Mouse (Mus musculus): ENCODE data around the gene Fkbp5.
"Not testable (repeated sequence)": the region's sequence is repeated elsewhere in the genome, so short reads cannot be mapped to it uniquely, and the experiment has no call there.

The Fkbp5 gene

DNA sequence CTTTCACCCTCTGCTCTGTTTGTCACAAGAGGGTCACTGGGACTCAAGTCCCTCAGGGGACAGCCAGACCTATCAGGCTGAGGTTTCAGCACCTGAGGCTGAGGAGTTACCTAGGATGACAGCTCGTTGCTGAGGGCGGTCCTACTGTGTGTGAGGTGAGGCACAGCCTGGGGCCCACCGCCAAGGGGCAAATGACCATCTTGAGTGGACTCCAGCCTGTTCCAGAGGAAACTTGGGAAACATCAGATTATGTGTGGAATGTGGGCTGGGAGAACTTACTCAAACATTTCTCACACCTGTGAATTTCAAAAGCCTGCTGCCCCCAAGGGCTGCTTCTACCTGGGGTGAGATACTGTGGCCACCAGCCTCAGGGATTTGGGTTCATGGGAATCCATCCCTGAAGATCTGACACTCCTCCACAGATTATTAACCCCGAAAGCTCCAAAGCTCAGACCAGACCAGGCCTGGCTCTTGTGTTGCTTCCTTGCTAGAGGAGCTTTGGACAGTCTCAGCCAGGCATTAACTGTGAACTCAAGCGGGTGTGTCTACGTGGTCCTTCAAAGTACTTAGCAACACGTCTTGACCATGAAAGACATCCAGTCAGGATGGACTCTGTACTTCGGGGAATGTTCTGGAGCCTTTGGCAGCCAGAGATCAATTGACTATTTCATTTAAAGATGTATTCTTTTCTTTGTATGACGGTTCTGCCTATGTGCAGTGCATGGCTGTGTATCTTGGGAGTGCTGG lies 156.6 kb downstream of the Fkbp5 start:
- H3K27me3 ChIP-seq (ENCODE audit: control insufficient read depth, insufficient read depth, low read length, poor library complexity, severe bottlenecking), result no peaks in the 10 kb centered on the region
- H3K36me3 ChIP-seq (ENCODE audit: control insufficient read depth, insufficient read depth, low read length, poor library complexity, severe bottlenecking), result no peaks in the 10 kb centered on the region
- DNase-seq (ENCODE audit: low read depth, low spot score), result no peak

GRCm38 (mm10) chr17:28358576-28359261 lies 158.6 kb downstream of the Fkbp5 start:
- not testable (repeated sequence) for DNase-seq (ENCODE audit: low read depth, low spot score); H3K27me3 ChIP-seq (ENCODE audit: control insufficient read depth, insufficient read depth, low read length, poor library complexity, severe bottlenecking)

DNA sequence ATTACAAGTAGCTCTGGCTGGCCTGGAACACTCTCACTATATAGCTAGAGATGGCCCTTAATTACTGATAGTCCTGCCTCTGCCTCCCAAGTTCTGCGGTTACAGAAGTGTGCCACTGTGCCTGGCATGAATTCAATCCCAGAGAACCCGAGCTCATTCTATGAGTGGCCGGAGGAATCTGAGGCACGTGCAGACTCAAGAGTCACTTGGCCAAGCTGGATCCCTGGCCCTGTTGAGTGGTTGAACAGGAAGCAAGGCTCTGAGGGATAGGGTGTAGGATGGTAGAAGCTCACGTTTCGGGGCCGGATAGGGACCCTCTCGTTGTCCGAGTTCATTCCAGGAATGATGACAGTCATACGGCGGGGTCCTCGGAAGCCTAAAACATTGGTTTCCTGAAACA lies 161.5 kb downstream of the Fkbp5 start:
- Histone ChIP-seq H3K36me3 (ENCODE audit: control insufficient read depth, insufficient read depth, low read length, poor library complexity, severe bottlenecking) (no peaks in the 10 kb centered on the region), H3K27me3 (ENCODE audit: control insufficient read depth, insufficient read depth, low read length, poor library complexity, severe bottlenecking) (no peaks in the 10 kb centered on the region; the same call in 1 of the 2 replicates)
- no peak for DNase-seq (ENCODE audit: low read depth, low spot score)

More at GRCm38 (mm10) chr17:28358576-28359261, 158.6 kb downstream of the Fkbp5 start:
- H3K36me3 ChIP-seq (ENCODE audit: control insufficient read depth, insufficient read depth, low read length, poor library complexity, severe bottlenecking), result not testable (repeated sequence)

GRCm38 (mm10) chr17:28352018-28352417 lies 165.3 kb downstream of the Fkbp5 start:
- Histone ChIP-seq H3K27me3 (ENCODE audit: control insufficient read depth, insufficient read depth, low read length, poor library complexity, severe bottlenecking) (no peaks in the 10 kb centered on the region; the same call in 1 of the 2 replicates), H3K36me3 (ENCODE audit: control insufficient read depth, insufficient read depth, low read length, poor library complexity, severe bottlenecking) (no peaks in the 10 kb centered on the region)
- no peak for DNase-seq (ENCODE audit: low read depth, low spot score)

GRCm38 (mm10) chr17:28351353-28351890 lies 165.9 kb downstream of the Fkbp5 start:
- Histone ChIP-seq H3K27me3 (ENCODE audit: control insufficient read depth, insufficient read depth, low read length, poor library complexity, severe bottlenecking) (no peaks in the 10 kb centered on the region; the same call in 1 of the 2 replicates), H3K36me3 (ENCODE audit: control insufficient read depth, insufficient read depth, low read length, poor library complexity, severe bottlenecking) (no peaks in the 10 kb centered on the region)
- DNase-seq (ENCODE audit: low read depth, low spot score), result no peak

DNA sequence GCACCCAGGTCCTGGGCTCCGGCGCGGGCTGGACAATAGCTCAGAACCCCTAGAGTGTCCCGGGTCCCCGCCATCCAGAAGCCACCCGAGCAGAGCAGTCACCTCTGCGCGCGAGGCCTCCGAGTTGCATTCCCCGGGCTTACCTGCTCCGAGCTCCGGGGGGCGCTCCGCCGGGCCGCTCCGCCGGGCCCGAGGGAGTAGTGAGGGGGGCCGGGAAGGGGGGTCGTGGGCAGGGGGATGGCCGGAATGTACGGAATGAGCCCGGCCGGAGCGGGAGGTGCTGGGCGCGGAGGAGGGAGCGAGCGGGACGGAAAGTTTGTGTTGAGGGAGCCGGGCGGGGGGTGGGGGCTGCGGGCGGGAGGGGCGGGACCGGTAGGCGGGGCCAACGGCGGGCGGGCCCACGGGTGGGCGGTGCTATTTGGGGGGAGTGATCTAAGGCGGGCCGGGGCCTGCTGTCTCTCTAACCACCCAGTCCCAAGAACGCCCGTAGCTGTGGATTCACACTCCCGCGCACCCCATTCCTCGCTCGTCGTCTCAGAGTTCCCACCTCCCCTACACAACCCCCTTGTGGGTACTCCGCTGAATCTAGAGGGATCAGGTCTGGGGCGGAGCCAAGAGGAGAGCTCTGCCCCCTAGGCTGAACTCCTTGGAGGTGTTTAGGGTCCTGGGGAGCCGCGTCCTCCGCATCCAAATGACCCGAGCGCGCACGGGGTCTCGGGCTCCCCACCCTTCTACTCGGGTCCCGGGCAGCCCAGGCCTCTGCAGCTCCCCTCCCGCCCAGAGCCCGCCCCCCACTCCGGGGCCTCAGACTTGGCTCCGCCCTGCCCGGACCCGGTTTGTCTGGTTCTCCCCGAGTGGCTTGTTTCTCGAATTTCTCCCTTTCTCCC lies 166.6 kb downstream of the Fkbp5 start, which contains the start of gene Tead3:
Gene Tead3, minus strand, starts transcription at position 352 of the 887 bp plus-strand sequence.
- H3K27me3 ChIP-seq (ENCODE audit: control insufficient read depth, insufficient read depth, low read length, poor library complexity, severe bottlenecking), result no peaks in the 10 kb centered on the region; the same call in 1 of the 2 replicates
- no peaks in the 10 kb centered on the region for H3K36me3 ChIP-seq (ENCODE audit: control insufficient read depth, insufficient read depth, low read length, poor library complexity, severe bottlenecking)
- DNase-seq (ENCODE audit: low read depth, low spot score), result peak; percentile 55

GRCm38 (mm10) chr17:28349901-28350465 lies 167.3 kb downstream of the Fkbp5 start:
- H3K36me3 ChIP-seq (ENCODE audit: control insufficient read depth, insufficient read depth, low read length, poor library complexity, severe bottlenecking), result no peaks in the 10 kb centered on the region
- no peak for DNase-seq (ENCODE audit: low read depth, low spot score)

DNA sequence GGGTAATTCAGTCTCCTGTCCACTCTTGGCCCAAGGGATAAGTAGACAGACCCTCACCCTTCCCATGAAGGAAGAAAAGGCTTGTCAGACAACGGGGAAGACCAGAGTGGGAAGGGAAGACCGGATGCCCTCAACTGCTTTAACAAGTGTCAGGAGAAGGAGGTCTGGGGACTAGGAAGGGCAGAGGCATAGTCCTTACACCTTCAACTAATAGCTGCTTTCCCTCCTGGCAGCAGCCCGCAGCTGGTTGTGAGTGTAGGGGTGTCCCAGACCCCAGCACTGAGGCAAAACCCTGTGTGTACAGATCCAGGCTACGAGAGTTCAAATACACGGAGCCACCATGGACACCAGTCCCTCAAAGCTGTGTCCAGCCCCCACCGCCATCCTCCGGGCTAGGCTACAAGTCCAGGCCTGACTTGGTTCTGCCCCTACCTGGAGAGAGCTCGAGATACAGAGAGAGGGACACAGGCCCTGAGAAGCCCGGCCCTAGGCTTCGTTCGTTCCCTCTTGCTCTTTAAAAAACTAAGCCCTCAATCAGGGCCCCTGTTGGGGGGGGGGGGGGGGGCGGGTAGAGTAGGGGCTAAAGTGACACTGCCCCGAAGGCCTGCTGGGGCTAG lies 168.0 kb downstream of the Fkbp5 start:
- DNase-seq (ENCODE audit: low read depth, low spot score), result no peak
- H3K36me3 ChIP-seq (ENCODE audit: control insufficient read depth, insufficient read depth, low read length, poor library complexity, severe bottlenecking), result no peaks in the 10 kb centered on the region
- no peaks in the 10 kb centered on the region; the same call in 1 of the 2 replicates for H3K27me3 ChIP-seq (ENCODE audit: control insufficient read depth, insufficient read depth, low read length, poor library complexity, severe bottlenecking)

More at GRCm38 (mm10) chr17:28349901-28350465, 167.3 kb downstream of the Fkbp5 start:
- H3K27me3 ChIP-seq (ENCODE audit: control insufficient read depth, insufficient read depth, low read length, poor library complexity, severe bottlenecking), result no peaks in the 10 kb centered on the region; the same call in 1 of the 2 replicates
